8 mouse cellular contexts compared by ENCODE assay signal in the genomic region with DNA sequence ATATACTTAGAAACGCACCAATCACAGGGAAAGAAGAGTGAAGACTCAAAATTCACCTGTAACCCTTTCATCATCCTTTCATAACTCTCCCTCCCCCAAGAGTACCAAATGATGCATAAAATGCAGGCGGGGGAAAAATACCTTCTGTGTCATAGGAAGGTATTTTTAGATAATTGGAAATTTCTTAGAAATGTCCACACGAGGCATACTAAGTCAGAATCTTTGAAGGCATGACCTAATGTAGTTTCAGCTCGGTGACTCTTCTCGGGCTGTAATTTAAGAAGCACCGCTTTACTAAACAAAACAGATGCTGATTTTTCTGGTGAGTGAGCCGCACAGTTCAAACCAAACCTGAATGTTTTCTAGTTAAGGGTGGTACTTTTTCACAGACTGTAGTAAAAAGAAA. TPM values are rescaled to one million over a fixed set of nuclear protein-coding genes. Genes with fewer than 3 reads are reported as not detected.
DNase-seq lines count a peak whose midpoint lies in the region; ATAC-seq and TF ChIP-seq lines count a peak whose summit lies in the region.

A gene (plus strand): TSS at position 304 of the 406 bp plus-strand sequence.

- H3K9ac ChIP-seq in intestine, embryonic 15.5 days, result peak within 1 kb of the TSS; percentile 68
- peak within 1 kb of the TSS; percentile 66 for H3K9ac ChIP-seq in neural tube, embryonic 12.5 days

- H3K27me3 ChIP-seq in thymus, adult 2 months (ENCODE audit: control insufficient read depth, insufficient read depth, low read length), result no peaks in the 10 kb centered on the region
- H3K27me3 ChIP-seq in forebrain, embryonic 10.5 days (ENCODE audit: poor library complexity, severe bottlenecking), result no peaks in the 10 kb centered on the region
- H3K27me3 ChIP-seq in intestine, embryonic 15.5 days (replicated peaks), result no peaks in the 10 kb centered on the region
- H3K27me3 ChIP-seq in neural tube, embryonic 12.5 days (replicated peaks), result no peaks in the 10 kb centered on the region

- TF ChIP-seq CTCF in thymus, adult 2 months (IDR thresholded peaks at IDR 0.05; ENCODE audit: borderline replicate concordance, control insufficient read depth, extremely low read depth, insufficient read depth, low read length, poor library complexity), result no peak

- peak; percentile 6; the same call in 1 of the 2 replicates for ATAC-seq in intestine, embryonic 15.5 days
- no peak for ATAC-seq in neural tube, embryonic 12.5 days (ENCODE audit: low FRiP score, low read depth)
- ATAC-seq in cerebellum, adult (ENCODE audit: insufficient number of reproducible peaks, low FRiP score, low TSS enrichment), result no peak
- no peak for ATAC-seq in erythroid progenitor cell, adult 5-6 weeks (replicated peaks; ENCODE audit: low FRiP score, poor library complexity, severe bottlenecking)

- no peak within 1 kb of the TSS for H3K27ac ChIP-seq in thymus, adult 2 months (ENCODE audit: control insufficient read depth, insufficient read depth, low read length)
- H3K27ac ChIP-seq in forebrain, embryonic 10.5 days, result peak within 1 kb of the TSS; percentile 94
- peak within 1 kb of the TSS; percentile 97 for H3K27ac ChIP-seq in intestine, embryonic 15.5 days
- no peak within 1 kb of the TSS for H3K27ac ChIP-seq in neural tube, embryonic 12.5 days

- no peaks in the 10 kb centered on the region for H3K4me1 ChIP-seq in thymus, adult 2 months (replicated peaks; ENCODE audit: control insufficient read depth, insufficient read depth, low read length)
- peaks cover 29% of the 10 kb centered on the region for H3K4me1 ChIP-seq in forebrain, embryonic 10.5 days
- H3K4me1 ChIP-seq in intestine, embryonic 15.5 days (replicated peaks), result no peaks in the 10 kb centered on the region
- no peaks in the 10 kb centered on the region for H3K4me1 ChIP-seq in neural tube, embryonic 12.5 days

- H3K4me2 ChIP-seq in intestine, embryonic 15.5 days (replicated peaks), result peak within 1 kb of the TSS; percentile 74
- peak within 1 kb of the TSS; percentile 67 for H3K4me2 ChIP-seq in neural tube, embryonic 12.5 days (replicated peaks)

- H3K9me3 ChIP-seq in forebrain, embryonic 10.5 days, result no peaks in the 10 kb centered on the region
- H3K9me3 ChIP-seq in intestine, embryonic 15.5 days, result no peaks in the 10 kb centered on the region
- no peaks in the 10 kb centered on the region for H3K9me3 ChIP-seq in neural tube, embryonic 12.5 days

- 23% methylated on average over 7 of the region's 7 CpGs for WGBS in thymus, adult 2 months
- WGBS in forebrain, embryonic 10.5 days, result 42% methylated on average over 7 of the region's 7 CpGs
- 39% methylated on average over 7 of the region's 7 CpGs for WGBS in intestine, embryonic 15.5 days
- 38% methylated on average over 7 of the region's 7 CpGs for WGBS in neural tube, embryonic 12.5 days

- peak within 1 kb of the TSS; percentile 44 for H3K4me3 ChIP-seq in thymus, adult 2 months (ENCODE audit: control insufficient read depth, insufficient read depth, low read length)
- peak within 1 kb of the TSS; percentile 77 for H3K4me3 ChIP-seq in forebrain, embryonic 10.5 days
- H3K4me3 ChIP-seq in intestine, embryonic 15.5 days (replicated peaks), result peak within 1 kb of the TSS; percentile 62
- H3K4me3 ChIP-seq in neural tube, embryonic 12.5 days, result peak within 1 kb of the TSS; percentile 61

- TF ChIP-seq POLR2A in thymus, adult 2 months (IDR thresholded peaks at IDR 0.05; ENCODE audit: control insufficient read depth, extremely low read depth, insufficient read depth, low read length, poor library complexity), result no peak

- no peaks in the 10 kb centered on the region for H3K36me3 ChIP-seq in thymus, adult 2 months (ENCODE audit: control insufficient read depth, insufficient read depth, low read length)
- H3K36me3 ChIP-seq in forebrain, embryonic 10.5 days (replicated peaks), result no peaks in the 10 kb centered on the region
- H3K36me3 ChIP-seq in intestine, embryonic 15.5 days, result no peaks in the 10 kb centered on the region
- no peaks in the 10 kb centered on the region for H3K36me3 ChIP-seq in neural tube, embryonic 12.5 days

- DNase-seq in thymus, adult 2 months, result no peak
- DNase-seq in thymus, adult 18-20 months, result no peak
- no peak for DNase-seq in forebrain, embryonic 10.5 days (ENCODE audit: extremely low spot score, low spot score)
- no peak for DNase-seq in layer of hippocampus, adult 18-20 months (ENCODE audit: low spot score in 2 of 2)

RNA-seq across cellular contexts. Expression of the gene that starts here (rescaled TPM):
- 5.5 and 6.9 TPM in 2 replicates for polyA plus RNA-seq in thymus, adult 2 months (2012; rRNA removed)
- polyA plus RNA-seq in forebrain, embryonic 10.5 days (2016; fragmentation: Nextera tagmentation; extraction: Ambion mirVana), result 40.4 and 41.0 TPM in 2 replicates
- 95.1 and 108 TPM in 2 replicates for polyA plus RNA-seq in intestine, embryonic 15.5 days (2015; fragmentation: Nextera tagmentation; extraction: Ambion mirVana)
- polyA plus RNA-seq in neural tube, embryonic 12.5 days (2016; fragmentation: Nextera tagmentation; extraction: Ambion mirVana), result 18.2 and 20.8 TPM in 2 replicates
- total RNA-seq in layer of hippocampus, adult 18-20 months (2021), result 1 to 10 TPM; 1.2 to 2.3 TPM
- 17.6 and 31.7 TPM in 2 replicates for total RNA-seq in erythroid progenitor cell, adult 5-6 weeks (2015; ENCODE audit: low replicate concordance)
- 6.1 and 6.9 TPM in 2 replicates for total RNA-seq in erythroid progenitor cell, adult 5-6 weeks (2017; ENCODE audit: low replicate concordance)

Comparison
In these comparisons a context has a peak if more than half of its experiments do, and no peak if none do; other contexts are left out.
1. H3K27ac ChIP-seq: peak in forebrain, embryonic 10.5 days (single experiment) and intestine, embryonic 15.5 days (single experiment); none in thymus, adult 2 months (single experiment) and neural tube, embryonic 12.5 days (single experiment).
2. Peak in every context shown above with its lines, with median percentiles within 50 percentile points of each other: H3K4me3 ChIP-seq.